Mouse (Mus musculus): ENCODE results near the gene Mroh2a. TPM values are rescaled to one million over a fixed set of nuclear protein-coding genes. Genes with fewer than 3 reads are reported as not detected.

Gene Mroh2a
- polyA plus RNA-seq, 1 experiment from 2014 or later, result 0.61 TPM

DNA sequence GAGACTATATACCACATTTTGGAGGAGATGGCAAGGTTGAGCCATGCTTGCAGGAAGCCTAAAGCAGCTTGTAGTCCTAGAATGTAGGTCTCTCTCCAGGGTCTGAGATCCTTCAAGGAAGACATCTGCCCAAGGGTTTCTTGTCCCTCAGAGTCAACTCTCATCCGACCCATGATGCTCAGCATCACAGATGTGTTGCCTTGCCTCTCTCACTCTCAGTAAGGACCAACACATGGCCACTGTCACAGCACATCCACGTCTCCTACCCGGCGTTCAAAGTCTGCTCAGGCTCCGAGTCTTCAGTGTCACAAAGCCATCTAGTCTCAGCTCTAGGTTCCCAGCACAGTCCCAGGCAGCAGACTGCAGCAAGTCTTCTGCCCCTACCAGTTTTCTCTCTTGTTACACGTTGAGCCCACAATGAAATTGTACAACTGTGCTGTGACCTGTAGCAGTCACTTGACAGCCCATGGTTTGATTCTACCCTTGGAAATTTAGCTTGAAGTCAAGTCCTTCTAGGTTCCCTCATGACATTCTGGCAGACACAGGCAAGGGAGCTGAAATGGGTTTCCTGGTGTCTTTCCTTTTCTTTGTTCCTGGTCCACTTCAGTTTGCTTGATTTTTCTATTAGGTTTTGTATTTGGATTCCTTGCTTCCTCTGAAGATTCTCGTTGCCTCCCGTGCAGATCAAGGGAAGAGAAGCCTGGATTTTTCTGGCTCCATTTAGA lies 77.6 kb downstream of the Mroh2a start:
- H3K27ac ChIP-seq (ENCODE audit: low read length), result no peak overlapping the region
- no peak overlapping the region for H3K9ac ChIP-seq (ENCODE audit: low read depth, low read length)
- H3K9me3 ChIP-seq (replicated peaks; ENCODE audit: control insufficient read depth, low read length), result peaks cover 15% of the 10 kb centered on the region
- 47% methylated on average over 8 of the region's 8 CpGs for WGBS (ENCODE audit: insufficient replicate concordance)
- H3K4me1 ChIP-seq (ENCODE audit: control insufficient read depth, low read depth, low read length), result no peaks in the 10 kb centered on the region
- H3K36me3 ChIP-seq (ENCODE audit: control insufficient read depth, insufficient read depth), result no peaks in the 10 kb centered on the region
- H3K4me3 ChIP-seq (ENCODE audit: low read depth, low read length), result no peak overlapping the region
- no peaks in the 10 kb centered on the region for H3K27me3 ChIP-seq (ENCODE audit: control insufficient read depth, insufficient read depth, low read depth, low read length)
- H3K4me2 ChIP-seq (ENCODE audit: low read depth, low read length), result no peak overlapping the region
- no peak for ATAC-seq (ENCODE audit: low read depth)

DNA sequence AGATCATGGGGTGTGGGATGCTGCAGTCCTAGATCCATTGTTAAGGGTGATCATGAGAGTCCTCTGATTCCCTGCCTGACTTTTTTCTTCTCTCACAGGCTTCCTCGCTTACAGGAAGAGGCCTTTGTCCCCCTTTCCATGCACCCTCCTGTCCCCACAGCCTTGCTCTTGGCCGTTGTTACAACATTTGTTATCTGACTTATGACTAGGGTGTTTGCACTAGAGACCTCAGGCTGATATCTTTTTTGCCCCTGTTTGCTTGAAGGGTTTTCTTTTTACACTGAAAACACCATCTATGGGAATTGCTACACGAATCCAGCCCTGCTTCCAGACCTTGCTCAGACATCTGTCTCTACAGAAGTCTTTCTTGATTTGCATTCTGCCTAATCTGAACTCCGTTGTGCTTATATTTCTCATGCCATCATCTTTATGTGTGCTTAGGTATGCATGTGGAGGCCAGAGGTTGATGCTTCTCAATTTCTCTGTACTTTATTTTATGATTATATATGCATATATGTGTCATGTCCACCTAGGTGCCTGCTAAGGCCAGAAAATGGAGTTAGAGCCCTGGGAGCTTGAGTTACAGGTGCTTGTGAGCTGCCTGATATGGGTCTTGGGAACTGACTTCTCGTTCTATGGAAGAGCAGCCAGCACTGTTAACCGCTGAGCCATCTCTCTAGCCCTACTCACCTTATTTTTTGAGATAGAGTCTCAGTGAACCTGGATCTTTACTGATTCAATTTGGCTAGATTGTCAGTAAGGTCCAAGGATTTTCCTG lies 78.4 kb downstream of the Mroh2a start:
- no peak overlapping the region for H3K27ac ChIP-seq (ENCODE audit: low read length)
- WGBS (ENCODE audit: insufficient replicate concordance), result 24% methylated on average over 6 of the region's 6 CpGs
- no peak overlapping the region for H3K4me2 ChIP-seq (ENCODE audit: low read depth, low read length)
- H3K27me3 ChIP-seq (ENCODE audit: control insufficient read depth, insufficient read depth, low read depth, low read length), result no peaks in the 10 kb centered on the region
- ATAC-seq (ENCODE audit: low read depth), result no peak
- H3K4me3 ChIP-seq (ENCODE audit: low read depth, low read length), result no peak overlapping the region
- no peaks in the 10 kb centered on the region for H3K36me3 ChIP-seq (ENCODE audit: control insufficient read depth, insufficient read depth)
- no peak overlapping the region for H3K9ac ChIP-seq (ENCODE audit: low read depth, low read length)
- H3K9me3 ChIP-seq (replicated peaks; ENCODE audit: control insufficient read depth, low read length), result peaks cover 15% of the 10 kb centered on the region
- no peaks in the 10 kb centered on the region for H3K4me1 ChIP-seq (ENCODE audit: control insufficient read depth, low read depth, low read length)

DNA sequence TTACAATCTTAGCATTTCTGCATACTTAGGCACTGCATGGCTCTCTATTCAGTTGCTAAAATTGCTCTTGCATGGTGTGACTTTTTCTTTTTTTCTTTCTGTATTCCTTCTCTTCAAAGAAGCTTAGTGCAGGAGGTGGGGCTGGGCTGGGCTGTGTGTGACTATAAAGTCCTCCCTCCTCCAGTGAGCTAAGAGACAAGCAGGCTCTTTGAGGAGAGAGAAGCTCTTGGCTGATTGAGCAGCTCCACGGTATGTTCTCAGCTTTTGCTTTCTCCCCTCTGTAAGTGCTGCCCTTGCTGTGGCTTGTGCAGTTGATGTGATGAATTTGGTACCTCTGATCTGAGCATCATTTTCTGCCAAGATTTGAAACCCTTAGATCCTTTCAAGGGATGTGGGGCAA lies 79.8 kb downstream of the Mroh2a start:
- Histone ChIP-seq H3K9me3 (replicated peaks; ENCODE audit: control insufficient read depth, low read length) (peaks cover 9% of the 10 kb centered on the region; the same call in 1 of the 2 replicates), H3K4me1 (ENCODE audit: control insufficient read depth, low read depth, low read length) (no peaks in the 10 kb centered on the region), H3K36me3 (ENCODE audit: control insufficient read depth, insufficient read depth) (no peaks in the 10 kb centered on the region), H3K27ac (ENCODE audit: low read length) (no peak overlapping the region), H3K4me2 (ENCODE audit: low read depth, low read length) (no peak overlapping the region), H3K4me3 (ENCODE audit: low read depth, low read length) (no peak overlapping the region), H3K9ac (ENCODE audit: low read depth, low read length) (no peak overlapping the region), H3K27me3 (ENCODE audit: control insufficient read depth, insufficient read depth, low read depth, low read length) (no peaks in the 10 kb centered on the region)
- ATAC-seq (ENCODE audit: low read depth), result no peak
- 48% methylated on average over 1 of the region's 1 CpGs for WGBS (ENCODE audit: insufficient replicate concordance)

DNA sequence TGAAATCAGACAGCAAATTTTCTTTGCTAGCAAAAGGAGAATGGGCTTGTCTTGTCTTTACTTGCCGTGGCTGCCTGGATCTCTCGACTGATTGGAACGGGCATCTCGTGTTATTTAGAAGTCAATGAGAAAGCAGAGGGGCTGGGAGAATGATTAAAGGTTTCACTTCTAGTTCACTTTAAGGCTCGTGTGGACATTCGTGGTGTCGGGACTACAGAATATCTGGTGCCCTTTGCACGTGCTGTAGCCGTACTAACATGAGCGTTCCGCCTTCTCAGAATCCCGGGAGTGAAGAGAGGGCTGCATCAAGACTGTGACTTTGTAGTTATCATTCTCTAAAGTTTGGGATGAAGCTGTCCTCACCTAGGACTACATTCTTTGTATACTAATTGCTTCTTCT lies 80.4 kb downstream of the Mroh2a start:
- 54% methylated on average over 12 of the region's 12 CpGs for WGBS (ENCODE audit: insufficient replicate concordance)
- Histone ChIP-seq H3K4me3 (ENCODE audit: low read depth, low read length) (no peak overlapping the region), H3K27ac (ENCODE audit: low read length) (no peak overlapping the region), H3K36me3 (ENCODE audit: control insufficient read depth, insufficient read depth) (no peaks in the 10 kb centered on the region), H3K4me1 (ENCODE audit: control insufficient read depth, low read depth, low read length) (no peaks in the 10 kb centered on the region), H3K4me2 (ENCODE audit: low read depth, low read length) (no peak overlapping the region), H3K9me3 (replicated peaks; ENCODE audit: control insufficient read depth, low read length) (peaks cover 8% of the 10 kb centered on the region; the same call in 1 of the 2 replicates), H3K27me3 (ENCODE audit: control insufficient read depth, insufficient read depth, low read depth, low read length) (no peaks in the 10 kb centered on the region), H3K9ac (ENCODE audit: low read depth, low read length) (no peak overlapping the region)
- ATAC-seq (ENCODE audit: low read depth), result no peak

DNA sequence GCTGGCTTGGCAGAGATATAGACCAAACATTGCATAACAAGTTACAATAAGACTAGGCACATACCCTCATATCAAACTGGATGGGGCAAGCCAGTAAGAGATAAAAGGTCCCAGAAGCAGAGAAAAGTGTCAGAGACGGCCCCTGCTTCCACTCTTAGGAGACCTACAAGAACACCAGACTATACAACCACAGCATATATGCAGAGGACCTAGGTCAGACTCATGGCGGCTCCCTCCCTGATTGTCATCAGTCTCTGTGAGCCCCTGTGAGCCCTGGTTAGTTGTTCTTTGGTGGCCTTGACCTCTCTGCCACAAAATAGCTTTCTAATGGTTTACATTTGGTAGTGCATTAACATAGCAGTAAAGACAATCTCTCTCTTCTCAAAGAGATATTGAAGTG lies 82.2 kb downstream of the Mroh2a start:
- Histone ChIP-seq H3K9me3 (replicated peaks; ENCODE audit: control insufficient read depth, low read length) (peaks cover 6% of the 10 kb centered on the region; the same call in 1 of the 2 replicates), H3K4me3 (ENCODE audit: low read depth, low read length) (no peak overlapping the region), H3K27me3 (ENCODE audit: control insufficient read depth, insufficient read depth, low read depth, low read length) (no peaks in the 10 kb centered on the region), H3K36me3 (ENCODE audit: control insufficient read depth, insufficient read depth) (no peaks in the 10 kb centered on the region), H3K27ac (ENCODE audit: low read length) (no peak overlapping the region), H3K9ac (ENCODE audit: low read depth, low read length) (no peak overlapping the region), H3K4me1 (ENCODE audit: control insufficient read depth, low read depth, low read length) (no peaks in the 10 kb centered on the region), H3K4me2 (ENCODE audit: low read depth, low read length) (no peak overlapping the region)
- 38% methylated on average over 2 of the region's 2 CpGs for whole genome bisulfite sequencing (ENCODE audit: insufficient replicate concordance)
- no peak for ATAC-seq (ENCODE audit: low read depth)

DNA sequence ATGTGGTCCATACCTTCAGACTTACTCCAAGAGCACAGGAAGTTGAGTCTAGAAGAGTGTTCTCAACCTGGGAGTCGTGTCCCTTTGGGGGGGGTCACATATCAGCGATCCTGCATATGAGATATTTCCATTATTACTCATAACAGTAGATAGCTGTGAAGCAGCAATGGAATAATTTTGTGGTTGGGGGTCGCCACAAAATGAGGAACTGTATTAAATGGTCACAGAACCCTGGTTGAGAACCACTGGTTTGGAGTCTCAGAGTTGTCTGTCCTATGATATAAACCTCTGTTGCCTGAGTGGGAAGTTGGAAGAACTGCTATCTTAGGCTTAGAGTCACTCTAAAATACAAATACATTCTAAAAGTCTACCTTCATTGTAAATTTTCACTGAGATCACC lies 83.1 kb downstream of the Mroh2a start:
- Histone ChIP-seq H3K36me3 (ENCODE audit: control insufficient read depth, insufficient read depth) (no peaks in the 10 kb centered on the region), H3K9me3 (replicated peaks; ENCODE audit: control insufficient read depth, low read length) (peaks cover 6% of the 10 kb centered on the region; the same call in 1 of the 2 replicates)
- no peak for ATAC-seq (ENCODE audit: low read depth)

DNA sequence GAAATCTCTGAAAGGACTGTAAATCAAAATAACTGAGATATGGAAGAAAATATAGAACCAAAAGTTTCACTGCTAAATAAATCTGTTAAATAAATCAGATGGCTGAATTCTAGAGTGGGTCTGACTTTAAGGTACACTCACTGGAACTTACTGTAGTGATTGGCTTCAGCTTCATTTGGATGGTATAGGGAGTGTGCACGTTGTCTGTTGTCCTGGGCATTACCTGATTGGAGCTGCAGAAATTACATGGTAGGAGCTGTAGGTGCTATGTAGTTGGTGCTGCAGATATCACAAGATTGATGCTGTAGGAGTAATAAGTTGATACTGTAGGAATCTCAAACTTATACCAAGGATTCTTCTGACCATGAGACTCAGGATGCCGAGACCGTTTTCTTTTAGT lies 83.6 kb downstream of the Mroh2a start:
- 49% methylated on average over 3 of the region's 3 CpGs for WGBS (ENCODE audit: insufficient replicate concordance)
- H3K4me1 ChIP-seq (ENCODE audit: control insufficient read depth, low read depth, low read length), result no peaks in the 10 kb centered on the region
- H3K9me3 ChIP-seq (replicated peaks; ENCODE audit: control insufficient read depth, low read length), result peaks cover 4% of the 10 kb centered on the region; the same call in 1 of the 2 replicates
- H3K27me3 ChIP-seq (ENCODE audit: control insufficient read depth, insufficient read depth, low read depth, low read length), result no peaks in the 10 kb centered on the region
- H3K36me3 ChIP-seq (ENCODE audit: control insufficient read depth, insufficient read depth), result no peaks in the 10 kb centered on the region
- no peak overlapping the region for H3K9ac ChIP-seq (ENCODE audit: low read depth, low read length)
- no peak overlapping the region for H3K27ac ChIP-seq (ENCODE audit: low read length)
- no peak overlapping the region for H3K4me2 ChIP-seq (ENCODE audit: low read depth, low read length)
- no peak for ATAC-seq (ENCODE audit: low read depth)
- H3K4me3 ChIP-seq (ENCODE audit: low read depth, low read length), result no peak overlapping the region

More for the DNA sequence above, 83.1 kb downstream of the Mroh2a start:
- Histone ChIP-seq H3K27me3 (ENCODE audit: control insufficient read depth, insufficient read depth, low read depth, low read length) (no peaks in the 10 kb centered on the region), H3K27ac (ENCODE audit: low read length) (no peak overlapping the region), H3K9ac (ENCODE audit: low read depth, low read length) (no peak overlapping the region), H3K4me2 (ENCODE audit: low read depth, low read length) (no peak overlapping the region), H3K4me3 (ENCODE audit: low read depth, low read length) (no peak overlapping the region), H3K4me1 (ENCODE audit: control insufficient read depth, low read depth, low read length) (no peaks in the 10 kb centered on the region)
- 26% methylated on average over 3 of the region's 3 CpGs for WGBS (ENCODE audit: insufficient replicate concordance)

All from liver, embryonic 16.5 days (tissue).